Mouse (Mus musculus) adrenal gland, adult (tissue): ENCODE measurements around the gene Letm1.

ENCODE experiments used
- DNase-seq, 2 experiments: peaks; one replicate each; pipeline ENCODE4 v3.0.0; 2022 to 2023; ENCODE audit warnings: low spot score in 1 of 2; ENCODE audit not compliant: inconsistent age in 2 of 2

Gene Letm1

DNA sequence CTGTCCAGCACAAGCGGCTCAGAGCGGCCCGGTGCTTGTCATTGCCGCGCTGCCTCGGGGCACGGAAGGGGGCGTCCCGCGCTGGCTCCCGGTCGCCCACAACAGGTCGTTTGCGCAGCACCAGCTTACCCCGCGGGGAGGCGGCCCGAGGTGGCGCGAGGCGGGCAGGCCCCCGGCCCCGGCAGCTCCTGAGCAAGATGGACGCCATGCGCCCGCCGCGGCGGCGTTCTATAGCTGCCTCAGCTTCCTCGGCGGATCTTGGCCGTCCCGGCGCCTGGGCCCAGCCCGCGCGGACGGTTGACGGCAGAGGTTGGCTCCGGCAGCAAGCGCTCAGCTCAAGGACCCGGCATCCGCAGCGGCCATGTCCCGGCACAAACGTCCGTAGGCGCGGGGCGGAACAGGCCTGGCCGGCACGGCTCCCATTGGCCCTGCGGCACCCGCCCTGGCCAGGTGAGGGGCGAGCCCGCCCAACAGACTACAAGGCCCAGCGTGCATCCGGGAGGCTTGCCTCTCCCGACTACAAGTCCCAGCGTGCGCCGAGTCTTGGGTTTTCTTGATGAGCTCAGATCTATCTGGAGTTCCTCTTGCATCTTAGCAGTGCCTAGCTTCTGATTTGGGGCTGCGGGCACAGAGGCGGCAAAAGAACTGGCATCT, at the start of gene Letm1:
Letm1 (minus strand) TSS at position 473 of the 654 bp plus-strand sequence.
- peak; percentile 96 to 98 for DNase-seq

DNA sequence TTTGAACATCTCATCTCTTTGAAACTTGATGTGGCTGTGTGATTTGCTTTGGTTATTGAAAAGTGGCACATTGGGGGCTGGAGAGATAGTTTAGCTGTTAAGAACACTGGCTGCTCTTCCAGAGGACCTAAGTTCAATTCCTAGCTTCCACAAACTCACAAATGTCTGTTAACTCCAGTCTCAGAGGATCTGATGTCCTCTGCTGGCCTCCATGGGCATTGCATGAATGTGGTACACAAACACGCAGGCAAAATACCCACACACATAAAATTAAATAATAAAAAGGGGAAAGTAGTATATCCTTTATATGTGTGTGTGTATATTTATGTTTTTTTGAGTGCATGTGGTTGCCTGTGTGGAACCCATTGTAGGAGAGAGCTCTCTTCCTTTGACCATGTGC, 48.2 kb upstream of the Letm1 start:
- peak in 1 of 2 experiments; percentile 34 for DNase-seq

DNA sequence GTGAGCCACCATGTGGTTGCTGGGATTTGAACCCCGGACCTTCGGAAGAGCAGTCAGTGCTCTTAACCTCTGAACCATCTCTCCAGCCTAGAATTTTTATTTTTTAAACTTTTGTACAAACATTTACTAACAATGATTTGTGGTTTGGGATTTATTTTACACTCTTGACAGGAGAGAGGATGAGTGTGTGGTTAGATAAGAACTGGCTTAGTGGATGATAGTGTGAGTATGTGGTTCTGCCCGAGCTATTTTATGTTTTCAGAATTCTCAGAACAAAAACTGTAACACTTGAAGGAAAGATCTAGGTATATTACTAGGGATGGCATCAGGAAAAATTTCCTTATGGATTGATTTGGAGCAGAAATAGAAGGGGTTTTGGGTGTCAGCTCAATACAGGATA, 47.3 kb upstream of the Letm1 start:
- DNase-seq, result no peak

GRCm38 (mm10) chr5:33828107-33828506, 45.5 kb upstream of the Letm1 start:
- no peak for DNase-seq

DNA sequence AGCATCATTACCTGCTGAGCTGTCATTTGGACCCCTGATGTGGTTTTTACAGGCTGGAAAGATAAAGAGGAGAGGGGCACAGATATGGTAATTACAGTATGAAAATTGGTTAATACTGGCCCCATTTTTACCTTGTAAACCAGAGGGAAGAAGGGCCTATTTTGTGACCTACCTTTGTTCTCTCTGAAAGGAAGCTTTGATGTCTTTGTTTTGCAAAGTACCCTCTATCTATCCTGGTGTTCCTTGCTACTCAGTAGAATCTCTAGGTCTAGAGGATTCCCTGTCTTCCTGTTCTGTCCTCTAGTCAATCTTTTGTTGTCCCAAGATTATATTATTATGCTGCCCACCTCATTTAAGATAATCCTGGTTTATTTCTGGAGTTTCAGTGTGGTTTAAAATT, 43.4 kb upstream of the Letm1 start:
- no peak for DNase-seq

GRCm38 (mm10) chr5:33822456-33822855, 39.8 kb upstream of the Letm1 start:
- DNase-seq, result no peak

GRCm38 (mm10) chr5:33821901-33822427, 39.3 kb upstream of the Letm1 start:
- DNase-seq, result peak in 1 of 2 experiments; percentile 32

GRCm38 (mm10) chr5:33820733-33821621, 38.4 kb upstream of the Letm1 start:
- peak; percentile 70 to 92 for DNase-seq

DNA sequence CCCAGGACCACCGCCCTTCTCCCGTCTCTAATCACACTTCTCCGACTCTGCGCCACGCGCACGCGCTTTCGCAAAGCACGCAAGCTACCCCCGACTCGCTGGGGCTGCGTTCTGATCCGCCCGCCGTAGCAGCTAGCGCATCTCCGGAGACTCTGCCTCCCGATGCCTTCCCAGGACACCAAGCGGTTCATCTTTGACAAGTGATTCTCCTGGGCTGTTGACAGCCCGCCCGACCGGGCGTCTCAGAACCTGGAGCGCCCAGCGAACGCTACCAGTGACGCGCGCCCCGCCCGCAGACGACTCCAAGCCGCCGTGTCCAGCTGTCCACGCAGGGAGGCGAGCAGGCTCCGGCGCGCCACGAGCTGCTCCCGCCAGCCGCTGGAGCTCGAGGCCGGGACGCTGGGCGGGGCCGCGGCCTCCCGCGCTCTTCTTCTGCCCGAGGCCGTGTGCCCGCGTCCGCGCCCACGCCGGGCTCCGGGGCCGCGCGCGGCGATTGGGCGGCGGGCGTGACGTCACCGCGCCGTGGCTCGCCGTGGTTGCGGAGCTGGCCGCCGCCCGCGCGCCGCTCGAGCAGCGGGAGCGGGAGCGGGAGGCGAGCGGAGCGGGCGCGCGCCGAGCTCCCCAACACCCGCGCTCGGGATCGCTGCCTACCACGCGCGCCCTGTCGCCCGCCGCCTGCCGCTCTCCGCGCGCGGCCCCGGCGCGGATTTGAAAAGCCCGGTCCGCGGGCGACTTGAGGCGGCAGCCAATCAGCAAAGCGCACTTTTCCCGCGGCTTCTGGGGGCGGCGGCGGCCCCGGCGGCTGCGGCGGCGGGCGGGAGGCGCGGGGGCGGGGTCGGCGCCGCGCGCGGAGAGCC, 37.5 kb upstream of the Letm1 start, which contains the start of gene Nsd2:
Nsd2 (plus strand) TSS at position 850 of the 857 bp plus-strand sequence.
- DNase-seq, result peak; percentile 92 to 96

GRCm38 (mm10) chr5:33819141-33819875, 36.7 kb upstream of the Letm1 start:
- DNase-seq, result peak; percentile 27 to 57

DNA sequence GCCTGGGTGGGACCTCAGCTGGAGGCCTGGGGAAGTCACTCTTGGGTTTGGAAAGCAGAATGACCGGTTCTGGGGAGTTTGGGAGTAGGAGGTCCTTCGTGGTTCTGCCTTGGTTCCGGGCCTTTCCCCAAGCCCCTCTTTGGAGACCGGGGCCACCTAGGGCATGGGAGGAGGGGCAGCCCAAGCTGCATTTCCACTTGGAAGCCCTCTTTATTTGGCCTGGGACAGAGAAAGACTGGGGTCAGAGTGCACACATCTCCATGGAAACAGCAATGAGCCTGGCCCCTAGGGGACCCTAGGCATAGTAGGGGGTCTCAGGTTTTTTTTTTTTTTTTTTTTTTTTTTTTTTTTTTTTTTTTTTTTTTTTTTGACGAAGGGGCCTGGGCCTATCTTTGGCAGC, 35.5 kb upstream of the Letm1 start:
- DNase-seq, result no peak

DNA sequence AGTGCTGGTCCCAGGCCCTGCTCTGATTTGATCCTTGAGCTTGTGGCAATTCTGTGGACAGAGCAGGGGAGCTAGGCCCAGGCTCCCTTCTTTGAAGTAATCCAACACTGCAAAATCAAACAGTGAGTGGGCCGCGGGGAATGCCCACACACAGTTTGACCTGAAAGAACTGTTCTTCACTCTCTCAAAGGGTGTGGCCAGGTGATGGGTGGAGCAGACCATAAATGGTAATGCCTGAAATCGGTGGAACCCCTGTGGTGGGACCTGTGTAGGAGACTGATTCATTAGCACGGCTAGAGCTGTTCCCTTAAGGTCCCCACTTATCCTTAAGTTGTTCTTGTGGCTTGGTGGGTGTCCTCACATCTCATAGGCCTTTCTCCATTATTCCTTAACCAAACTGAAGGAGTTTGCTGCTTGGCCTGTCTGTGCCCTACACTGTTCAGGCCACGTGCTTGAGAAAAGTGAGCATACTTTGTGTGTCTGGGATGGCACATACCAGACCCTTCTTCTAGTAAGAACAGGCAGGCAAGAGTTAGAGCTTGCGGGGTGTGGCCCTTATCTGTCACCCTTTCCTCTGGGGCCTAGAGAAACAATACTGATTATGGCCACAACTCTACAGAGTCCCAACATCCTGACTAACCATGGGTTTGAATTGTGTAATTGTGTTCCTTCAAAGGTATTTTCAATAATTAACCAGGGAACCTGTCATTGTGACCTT, 33.5 kb upstream of the Letm1 start:
- DNase-seq, result no peak

- DNase-seq, result peak in 1 of 2 experiments; percentile 34
Measured at GRCm38 (mm10) chr5:33811519-33811918, 28.9 kb upstream of the Letm1 start.

GRCm38 (mm10) chr5:33803337-33803736, 20.7 kb upstream of the Letm1 start:
- DNase-seq, result no peak

- no peak for DNase-seq
Measured at GRCm38 (mm10) chr5:33791912-33792643, 9.5 kb upstream of the Letm1 start.

DNA sequence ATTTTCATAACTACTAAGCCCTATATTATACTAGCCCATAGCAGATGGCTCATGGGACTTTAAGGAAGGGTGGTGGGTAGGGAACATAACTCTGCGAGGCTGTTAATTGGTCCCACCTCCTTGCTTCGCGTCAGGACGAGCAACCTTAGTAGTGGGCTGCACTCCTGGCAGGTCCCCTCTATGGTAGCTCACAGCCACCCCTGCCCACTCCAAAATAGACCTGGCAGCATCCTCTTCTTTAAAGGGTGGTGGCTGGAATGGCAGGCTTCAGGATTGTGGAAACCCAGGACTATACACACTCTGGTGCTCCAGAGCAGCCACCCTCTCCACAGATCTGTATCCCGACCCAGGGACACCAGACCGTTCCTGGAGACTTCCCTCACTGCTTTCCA, 378 bp upstream of the Letm1 start:
- no peak for DNase-seq

DNA sequence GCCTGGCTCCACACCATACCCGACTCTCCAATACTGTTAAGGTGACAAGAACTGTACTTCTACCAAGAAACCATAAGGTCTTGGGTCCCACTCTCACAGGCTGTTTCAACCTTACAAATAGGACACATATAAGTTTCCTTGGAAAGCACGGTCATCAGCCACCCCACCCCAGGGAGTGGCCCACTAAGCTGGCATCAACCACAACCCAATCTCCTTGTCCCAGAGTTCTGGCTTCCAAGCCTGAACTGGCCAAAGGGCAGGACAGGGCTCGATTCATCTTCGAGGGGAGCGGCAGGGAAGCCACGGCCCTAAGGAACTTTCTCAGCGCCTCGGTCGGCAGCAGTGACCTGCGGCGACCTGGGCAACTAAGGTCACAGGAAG, 663 bp downstream of the Letm1 start:
- no peak for DNase-seq

DNA sequence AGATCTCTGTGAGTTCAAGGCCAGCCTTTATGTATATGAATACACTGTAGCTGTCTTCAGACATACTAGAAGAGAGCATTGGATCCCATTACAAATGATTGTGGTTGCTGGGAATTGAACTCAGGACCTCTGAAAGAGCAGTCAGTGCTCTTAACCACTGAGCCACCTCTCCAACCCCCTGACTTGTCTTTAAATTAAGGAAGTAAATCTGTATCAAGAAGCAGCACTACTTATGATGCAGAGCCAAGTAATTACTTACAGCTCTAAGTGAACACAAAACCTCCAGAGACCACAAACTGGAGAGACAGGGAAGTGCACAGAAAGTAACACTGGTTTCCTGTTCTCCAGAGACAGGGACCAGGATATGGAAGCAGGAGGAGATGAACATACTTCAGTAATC, 5.4 kb downstream of the Letm1 start:
- no peak for DNase-seq

GRCm38 (mm10) chr5:33743481-33743880, 39.1 kb downstream of the Letm1 start:
- DNase-seq, result peak; percentile 50 to 61
